Mouse (Mus musculus): ENCODE data around the gene Zmpste24. TPM values are rescaled to one million over a fixed set of nuclear protein-coding genes. Genes with fewer than 3 reads are reported as not detected.

Gene Zmpste24
- total and polyA plus RNA-seq, 3 experiments = 4.4 to 71.8 (median 58.2) TPM

GRCm38 (mm10) chr4:121052454-121053323, 45.4 kb downstream of the Zmpste24 start:
- ATAC-seq (ENCODE audit: extremely low read depth, insufficient number of reproducible peaks, low FRiP score, poor library complexity, severe bottlenecking) (no peak), DNase-seq (ENCODE audit: low spot score) (no peak)
- Histone ChIP-seq H3K36me3 (replicated peaks) (peaks cover 6% of the 10 kb centered on the region), H3K9me3 (replicated peaks) (no peaks in the 10 kb centered on the region), H3K4me1 (ENCODE audit: insufficient read depth, low read depth, low read length) (no peaks in the 10 kb centered on the region; the same call in 1 of the 2 replicates), H3K4me3 (ENCODE audit: low read depth, low read length) (no peak overlapping the region), H3K27me3 (ENCODE audit: insufficient read depth, low read length) (peaks cover 43% of the 10 kb centered on the region)
- TF ChIP-seq CTCF (IDR thresholded peaks at IDR 0.05; ENCODE audit: low read depth, low read length) = no peak

GRCm38 (mm10) chr4:121051863-121052262, 46.2 kb downstream of the Zmpste24 start:
- TF ChIP-seq GATA2 (IDR thresholded peaks at IDR 0.05; ENCODE audit: borderline replicate concordance, low read depth, low read length) (no peak), GATA1 (IDR thresholded peaks at IDR 0.05; ENCODE audit: borderline replicate concordance, low read length) (no peak), CTCF (IDR thresholded peaks at IDR 0.05; ENCODE audit: low read depth, low read length) (no peak), TAL1 (conservative IDR thresholded peaks at IDR 0.05; ENCODE audit: low read depth, low read length) (no peak), POLR2AphosphoS5 (IDR thresholded peaks at IDR 0.05; ENCODE audit: insufficient replicate concordance, low read depth, low read length) (no peak)
- Histone ChIP-seq H3K36me3 (replicated peaks) (peaks cover 2% of the 10 kb centered on the region), H3K4me1 (ENCODE audit: insufficient read depth, low read depth, low read length) (no peaks in the 10 kb centered on the region), H3K4me3 (ENCODE audit: low read depth, low read length) (no peak overlapping the region), H3K9me3 (replicated peaks) (no peaks in the 10 kb centered on the region), H3K27me3 (ENCODE audit: insufficient read depth, low read length) (peaks cover 44% of the 10 kb centered on the region)
- DNase-seq (ENCODE audit: low spot score) (no peak), ATAC-seq (ENCODE audit: extremely low read depth, insufficient number of reproducible peaks, low FRiP score, poor library complexity, severe bottlenecking) (no peak)

GRCm38 (mm10) chr4:121042946-121043345, 55.1 kb downstream of the Zmpste24 start:
- Histone ChIP-seq H3K4me3 (ENCODE audit: low read depth, low read length) (no peak overlapping the region), H3K4me1 (ENCODE audit: insufficient read depth, low read depth, low read length) (peaks cover 3% of the 10 kb centered on the region; the same call in 1 of the 2 replicates), H3K27me3 (ENCODE audit: insufficient read depth, low read length) (peaks cover 64% of the 10 kb centered on the region), H3K36me3 (replicated peaks) (no peaks in the 10 kb centered on the region), H3K9me3 (replicated peaks) (no peaks in the 10 kb centered on the region)
- DNase-seq (ENCODE audit: low spot score) (no peak), ATAC-seq (ENCODE audit: extremely low read depth, insufficient number of reproducible peaks, low FRiP score, poor library complexity, severe bottlenecking) (no peak)
- TF ChIP-seq CTCF (IDR thresholded peaks at IDR 0.05; ENCODE audit: low read depth, low read length) = no peak
- TF ChIP-seq GATA1 (IDR thresholded peaks at IDR 0.05; ENCODE audit: borderline replicate concordance, low read length) = no peak
- no peak for TF ChIP-seq GATA2 (IDR thresholded peaks at IDR 0.05; ENCODE audit: borderline replicate concordance, low read depth, low read length)
- no peak for TF ChIP-seq TAL1 (conservative IDR thresholded peaks at IDR 0.05; ENCODE audit: low read depth, low read length)
- no peak for TF ChIP-seq POLR2AphosphoS5 (IDR thresholded peaks at IDR 0.05; ENCODE audit: insufficient replicate concordance, low read depth, low read length)

- ATAC-seq (ENCODE audit: extremely low read depth, insufficient number of reproducible peaks, low FRiP score, poor library complexity, severe bottlenecking) = no peak
- TF ChIP-seq GATA2 (IDR thresholded peaks at IDR 0.05; ENCODE audit: borderline replicate concordance, low read depth, low read length) (no peak), GATA1 (IDR thresholded peaks at IDR 0.05; ENCODE audit: borderline replicate concordance, low read length) (no peak), POLR2AphosphoS5 (IDR thresholded peaks at IDR 0.05; ENCODE audit: insufficient replicate concordance, low read depth, low read length) (no peak), TAL1 (conservative IDR thresholded peaks at IDR 0.05; ENCODE audit: low read depth, low read length) (no peak), CTCF (IDR thresholded peaks at IDR 0.05; ENCODE audit: low read depth, low read length) (no peak)
- no peak for DNase-seq (ENCODE audit: low spot score)
- Histone ChIP-seq H3K36me3 (replicated peaks) (no peaks in the 10 kb centered on the region), H3K4me3 (ENCODE audit: low read depth, low read length) (no peak overlapping the region), H3K4me1 (ENCODE audit: insufficient read depth, low read depth, low read length) (peaks cover 3% of the 10 kb centered on the region; the same call in 1 of the 2 replicates), H3K9me3 (replicated peaks) (no peaks in the 10 kb centered on the region), H3K27me3 (ENCODE audit: insufficient read depth, low read length) (peaks cover 61% of the 10 kb centered on the region)
These were observed 55.6 kb downstream of the Zmpste24 start for GRCm38 (mm10) chr4:121042472-121042871.

- H3K36me3 ChIP-seq (replicated peaks) = no peaks in the 10 kb centered on the region
- no peaks in the 10 kb centered on the region for H3K9me3 ChIP-seq (replicated peaks)
- ATAC-seq (ENCODE audit: extremely low read depth, insufficient number of reproducible peaks, low FRiP score, poor library complexity, severe bottlenecking) = peak; percentile 34
- TF ChIP-seq POLR2AphosphoS5 (IDR thresholded peaks at IDR 0.05; ENCODE audit: insufficient replicate concordance, low read depth, low read length) (no peak), TAL1 (conservative IDR thresholded peaks at IDR 0.05; ENCODE audit: low read depth, low read length) (no peak), CTCF (IDR thresholded peaks at IDR 0.05; ENCODE audit: low read depth, low read length) (peak; percentile 74)
- H3K4me3 ChIP-seq (ENCODE audit: low read depth, low read length) = no peak overlapping the region
- no peak for DNase-seq (ENCODE audit: low spot score)
- peaks cover 63% of the 10 kb centered on the region for H3K27me3 ChIP-seq (ENCODE audit: insufficient read depth, low read length)
- peaks cover 3% of the 10 kb centered on the region; the same call in 1 of the 2 replicates for H3K4me1 ChIP-seq (ENCODE audit: insufficient read depth, low read depth, low read length)
These were observed 57.0 kb downstream of the Zmpste24 start for GRCm38 (mm10) chr4:121040897-121041671.

- no peak for DNase-seq (ENCODE audit: low spot score)
- Histone ChIP-seq H3K9me3 (replicated peaks) (no peaks in the 10 kb centered on the region), H3K36me3 (replicated peaks) (no peaks in the 10 kb centered on the region), H3K4me3 (ENCODE audit: low read depth, low read length) (no peak overlapping the region), H3K27me3 (ENCODE audit: insufficient read depth, low read length) (peaks cover 60% of the 10 kb centered on the region), H3K4me1 (ENCODE audit: insufficient read depth, low read depth, low read length) (peaks cover 3% of the 10 kb centered on the region; the same call in 1 of the 2 replicates)
- no peak for ATAC-seq (ENCODE audit: extremely low read depth, insufficient number of reproducible peaks, low FRiP score, poor library complexity, severe bottlenecking)
- TF ChIP-seq GATA2 (IDR thresholded peaks at IDR 0.05; ENCODE audit: borderline replicate concordance, low read depth, low read length) = no peak
- no peak for TF ChIP-seq POLR2AphosphoS5 (IDR thresholded peaks at IDR 0.05; ENCODE audit: insufficient replicate concordance, low read depth, low read length)
- no peak for TF ChIP-seq TAL1 (conservative IDR thresholded peaks at IDR 0.05; ENCODE audit: low read depth, low read length)
- TF ChIP-seq GATA1 (IDR thresholded peaks at IDR 0.05; ENCODE audit: borderline replicate concordance, low read length) = no peak
- TF ChIP-seq CTCF (IDR thresholded peaks at IDR 0.05; ENCODE audit: low read depth, low read length) = no peak
These were observed 57.7 kb downstream of the Zmpste24 start for GRCm38 (mm10) chr4:121040323-121040722.
